ENCODE assay signal across 12 mouse cellular contexts in the genomic region with DNA sequence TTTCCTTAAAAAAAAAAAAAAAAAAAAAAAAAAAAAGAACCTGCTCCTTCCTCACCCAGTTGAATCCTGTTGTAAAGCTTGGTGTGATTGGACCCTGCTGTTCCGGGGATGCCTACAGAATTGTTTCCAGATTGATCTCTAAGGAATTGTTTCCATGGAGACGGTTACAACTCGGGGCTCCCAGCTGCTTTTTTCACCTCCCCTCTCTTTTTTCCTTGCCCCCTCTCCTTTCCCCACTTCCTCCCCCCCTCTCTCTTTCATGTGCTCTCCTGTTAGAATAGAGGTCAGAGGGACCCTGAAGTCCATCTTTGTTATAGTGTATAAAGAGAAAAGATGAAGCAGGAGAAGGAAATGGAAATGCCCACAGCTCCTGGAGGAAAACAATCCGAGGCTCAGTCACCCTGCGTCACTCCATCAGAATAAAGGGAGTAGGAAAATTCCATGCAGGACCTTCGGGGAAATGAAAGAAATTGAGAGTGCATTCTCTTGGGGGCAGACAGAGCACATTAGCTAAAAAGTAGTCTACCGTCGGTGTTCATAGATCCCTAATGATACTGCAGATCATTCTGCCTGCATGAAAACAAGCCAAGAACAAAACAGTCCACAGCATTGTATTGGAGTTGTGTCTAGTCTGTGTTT. TPM values are rescaled to one million over a fixed set of nuclear protein-coding genes. Genes with fewer than 3 reads are reported as not detected.
A peak's percentile ranks its signal among the peaks of the same experiment; 100 is the strongest.
DNase-seq lines count a peak whose midpoint lies in the region; ATAC-seq and TF ChIP-seq lines count a peak whose summit lies in the region.
"Had no signal": no experiment of that assay in that cellular context is flagged by ENCODE, and none has a peak within 500 bp of the region (broad histone marks: within the 10 kb centered on the region; RNA-seq: fewer than 3 reads in every experiment).

No protein-coding gene starts in this region.

- H3K9ac ChIP-seq in forebrain, embryonic 13.5 days: peak overlapping the region; percentile 38
- no peak overlapping the region for H3K9ac ChIP-seq in limb, embryonic 13.5 days
- H3K9ac ChIP-seq in stomach, postnatal 0 days (ENCODE audit: low read length): no peak overlapping the region
- H3K9ac ChIP-seq: heart, embryonic 13.5 days had no signal

- no peak for TF ChIP-seq EP300 in stomach, postnatal 0 days (optimal IDR thresholded peaks at IDR 0.05)

- H3K27me3 ChIP-seq in forebrain, embryonic 13.5 days: no peaks in the 10 kb centered on the region
- H3K27me3 ChIP-seq in limb, embryonic 13.5 days: no peaks in the 10 kb centered on the region
- H3K27me3 ChIP-seq in stomach, postnatal 0 days (ENCODE audit: control insufficient read depth, insufficient read depth, low read length): no peaks in the 10 kb centered on the region
- H3K27me3 ChIP-seq: heart, embryonic 13.5 days had no signal

- H3K36me3 ChIP-seq in forebrain, embryonic 13.5 days (ENCODE audit: poor library complexity, severe bottlenecking): no peaks in the 10 kb centered on the region
- no peaks in the 10 kb centered on the region for H3K36me3 ChIP-seq in limb, embryonic 13.5 days
- no peaks in the 10 kb centered on the region for H3K36me3 ChIP-seq in stomach, postnatal 0 days (ENCODE audit: control insufficient read depth, insufficient read depth, low read length)
- H3K36me3 ChIP-seq: heart, embryonic 13.5 days had no signal

- H3K4me2 ChIP-seq in forebrain, embryonic 13.5 days: peak overlapping the region; percentile 71
- peak overlapping the region; percentile 34; the same call in 1 of the 2 replicates for H3K4me2 ChIP-seq in limb, embryonic 13.5 days (replicated peaks)
- no peak overlapping the region for H3K4me2 ChIP-seq in stomach, postnatal 0 days (replicated peaks; ENCODE audit: low read depth)

- ATAC-seq in forebrain, embryonic 13.5 days: no peak
- no peak for ATAC-seq in limb, embryonic 13.5 days (ENCODE audit: low FRiP score, low read depth)
- no peak for ATAC-seq in stomach, postnatal 0 days (ENCODE audit: low FRiP score, low TSS enrichment)
- ATAC-seq: CD4-positive, CD25-positive, alpha-beta regulatory T cell, adult 4 months had no signal

- TF ChIP-seq CTCF in stomach, postnatal 0 days (IDR thresholded peaks at IDR 0.05; ENCODE audit: low read depth): no peak

- peak overlapping the region; percentile 24; the same call in 1 of the 2 replicates for H3K4me3 ChIP-seq in forebrain, embryonic 13.5 days
- no peak overlapping the region for H3K4me3 ChIP-seq in limb, embryonic 13.5 days
- no peak overlapping the region for H3K4me3 ChIP-seq in stomach, postnatal 0 days (ENCODE audit: low read depth, low read length)
- H3K4me3 ChIP-seq: heart, embryonic 13.5 days had no signal

- 3% methylated on average over 8 of the region's 8 CpGs for WGBS in forebrain, embryonic 13.5 days
- 31% methylated on average over 8 of the region's 8 CpGs for WGBS in limb, embryonic 13.5 days
- WGBS in stomach, postnatal 0 days: 58% methylated on average over 8 of the region's 8 CpGs

- H3K27ac ChIP-seq in forebrain, embryonic 13.5 days: peak overlapping the region; percentile 100
- H3K27ac ChIP-seq in limb, embryonic 13.5 days: no peak overlapping the region
- no peak overlapping the region for H3K27ac ChIP-seq in stomach, postnatal 0 days (replicated peaks)

- DNase-seq in layer of hippocampus, adult 8-10 months (ENCODE audit: low spot score in 2 of 2): peak; percentile 31 to 40
- DNase-seq in layer of hippocampus, adult 11-12 months (ENCODE audit: low spot score): no peak
- DNase-seq in retina, embryonic 14.5 days (ENCODE audit: low spot score): peak; percentile 76
- no peak for DNase-seq in ovary, postnatal 36 days (ENCODE audit: low spot score)
- DNase-seq in left cerebral cortex, adult 11 months (ENCODE audit: low spot score): no peak
- DNase-seq in stomach, postnatal 0 days (ENCODE audit: low spot score): no peak
- DNase-seq: lung, postnatal 36 days had no signal

- no peaks in the 10 kb centered on the region for H3K9me3 ChIP-seq in forebrain, embryonic 13.5 days (replicated peaks)
- no peaks in the 10 kb centered on the region for H3K9me3 ChIP-seq in limb, embryonic 13.5 days
- H3K9me3 ChIP-seq in stomach, postnatal 0 days (ENCODE audit: control insufficient read depth, low read length): no peaks in the 10 kb centered on the region
- H3K9me3 ChIP-seq: heart, embryonic 13.5 days had no signal

- peaks cover 40% of the 10 kb centered on the region for H3K4me1 ChIP-seq in forebrain, embryonic 13.5 days
- H3K4me1 ChIP-seq in limb, embryonic 13.5 days: peaks cover 25% of the 10 kb centered on the region
- H3K4me1 ChIP-seq in stomach, postnatal 0 days (replicated peaks; ENCODE audit: control insufficient read depth, insufficient read depth): 0 out of 2 replicates have a peak, but pooled peaks cover under 1% of the 10 kb centered on the region

RNA-seq across cellular contexts. Expression of gene Pbld2, which starts 2.2 kb away (rescaled TPM):
- 1 to 10 TPM; 2.3 to 3.3 (median 2.9) TPM for total RNA-seq in layer of hippocampus, adult 8-10 months (2022)
- polyA plus RNA-seq in forebrain, embryonic 13.5 days (2015; fragmentation: Nextera tagmentation; extraction: Ambion mirVana): 0.83 and 1.2 TPM in 2 replicates
- polyA plus RNA-seq in limb, embryonic 13.5 days (2015; fragmentation: Nextera tagmentation; extraction: Ambion mirVana): 0.56 and 0.98 TPM in 2 replicates
- 14.6 and 15.0 TPM in 2 replicates for polyA plus RNA-seq in stomach, postnatal 0 days (2015; fragmentation: Nextera tagmentation; extraction: Ambion mirVana)

RNA-seq across cellular contexts. Expression of gene Hnrnph3, which starts 2.3 kb away (rescaled TPM):
- total RNA-seq in layer of hippocampus, adult 8-10 months (2022): 10 to 100 TPM; 49.0 to 58.9 (median 57.1) TPM
- polyA plus RNA-seq in forebrain, embryonic 13.5 days (2015; fragmentation: Nextera tagmentation; extraction: Ambion mirVana): 242 and 248 TPM in 2 replicates
- 137 and 140 TPM in 2 replicates for polyA plus RNA-seq in limb, embryonic 13.5 days (2015; fragmentation: Nextera tagmentation; extraction: Ambion mirVana)
- 24.9 and 26.4 TPM in 2 replicates for polyA plus RNA-seq in stomach, postnatal 0 days (2015; fragmentation: Nextera tagmentation; extraction: Ambion mirVana)

RNA-seq across cellular contexts. Expression of gene Pbld1, which starts 33.7 kb away (rescaled TPM):
- total RNA-seq in layer of hippocampus, adult 8-10 months (2022): under 1 TPM; 0.20 to 0.68 (median 0.49) TPM
- polyA plus RNA-seq in forebrain, embryonic 13.5 days (2015; fragmentation: Nextera tagmentation; extraction: Ambion mirVana): 1.7 and 1.8 TPM in 2 replicates
- polyA plus RNA-seq in limb, embryonic 13.5 days (2015; fragmentation: Nextera tagmentation; extraction: Ambion mirVana): 1.2 and 1.3 TPM in 2 replicates
- polyA plus RNA-seq in stomach, postnatal 0 days (2015; fragmentation: Nextera tagmentation; extraction: Ambion mirVana): 1.2 TPM in 2 replicates
- total RNA-seq: common myeloid progenitor, adult 5-6 weeks had no signal

RNA-seq across cellular contexts. Expression of gene Rufy2, which starts 46.3 kb away (rescaled TPM):
- total RNA-seq in layer of hippocampus, adult 8-10 months (2022): 10 to 100 TPM; 63.4 to 90.3 (median 86.9) TPM
- polyA plus RNA-seq in forebrain, embryonic 13.5 days (2015; fragmentation: Nextera tagmentation; extraction: Ambion mirVana): 45.2 and 47.3 TPM in 2 replicates
- polyA plus RNA-seq in limb, embryonic 13.5 days (2015; fragmentation: Nextera tagmentation; extraction: Ambion mirVana): 33.7 and 34.8 TPM in 2 replicates
- 10.3 and 12.8 TPM in 2 replicates for polyA plus RNA-seq in stomach, postnatal 0 days (2015; fragmentation: Nextera tagmentation; extraction: Ambion mirVana)

Comparison
In these comparisons a context has a peak if more than half of its experiments do, and no peak if none do; other contexts are left out.
1. DNase-seq: peak in layer of hippocampus, adult 8-10 months (2 of 2) and retina, embryonic 14.5 days (single experiment); none in layer of hippocampus, adult 11-12 months (single experiment), ovary, postnatal 36 days (single experiment), left cerebral cortex, adult 11 months (single experiment) and stomach, postnatal 0 days (single experiment).